Mouse (Mus musculus) T-cell, adult 2 months (primary cell): ENCODE data around the gene Cnot10.
"Not testable (repeated sequence)": the region's sequence is repeated elsewhere in the genome, so short reads cannot be mapped to it uniquely, and the experiment has no call there.

Source experiments
- DNase-seq: peaks from one replicate; pipeline ENCODE4 v3.0.0; 2022; ENCODE audit warnings: low spot score

The Cnot10 gene

DNA sequence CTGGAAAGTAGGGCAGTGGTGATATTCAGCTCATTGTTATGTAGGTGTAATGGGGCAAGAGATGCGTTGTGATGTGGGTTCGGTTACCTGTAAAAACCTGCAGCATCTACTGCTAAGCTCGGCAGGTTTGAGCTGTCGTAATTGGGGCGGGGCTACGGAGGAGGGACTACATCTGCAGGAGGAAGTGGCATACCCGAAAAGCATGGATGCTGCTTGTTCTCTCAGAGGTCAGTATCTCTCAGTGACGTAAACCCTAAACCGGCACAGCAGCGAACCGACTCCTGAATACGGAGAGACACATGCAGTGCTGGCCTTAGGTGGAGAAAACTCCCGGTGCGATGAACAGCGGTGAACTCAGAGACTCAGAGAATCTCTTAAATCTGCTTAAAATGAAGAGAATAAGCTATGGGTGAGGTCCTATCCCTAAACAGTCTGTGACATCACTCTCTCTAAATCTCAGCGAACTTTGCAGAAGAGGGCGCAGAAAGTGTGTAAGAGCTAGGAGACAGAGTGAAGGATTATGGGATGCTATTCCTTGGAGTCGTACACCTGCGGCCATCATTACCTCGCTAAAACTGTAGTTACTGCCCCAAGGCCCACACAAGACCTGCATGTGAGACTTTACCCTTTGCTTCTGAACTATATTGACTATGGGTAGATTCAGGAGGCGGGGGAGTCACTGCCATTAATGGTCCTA, 11.1 kb upstream of the Cnot10 start:
- peak; percentile 38 for DNase-seq

DNA sequence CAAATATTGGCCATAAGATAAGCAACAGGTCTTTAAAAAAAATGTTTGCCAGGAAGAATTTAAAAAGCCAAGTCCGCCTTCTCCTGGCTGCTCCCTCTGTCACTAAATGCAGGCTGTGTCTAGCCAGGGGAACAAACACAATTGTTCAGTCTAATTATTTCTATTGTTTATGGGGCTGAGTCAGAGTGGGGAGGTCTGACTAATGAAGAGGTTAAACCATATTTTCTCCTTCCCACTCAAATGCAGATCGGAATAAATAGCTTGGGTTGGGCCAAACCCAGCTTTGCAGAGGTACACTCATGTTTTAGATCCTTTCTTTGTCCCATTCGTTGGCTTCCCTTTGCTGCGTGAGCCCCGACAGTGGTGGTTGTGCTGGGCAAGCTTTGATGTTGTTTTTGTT, 9.4 kb upstream of the Cnot10 start:
- DNase-seq: no peak

DNA sequence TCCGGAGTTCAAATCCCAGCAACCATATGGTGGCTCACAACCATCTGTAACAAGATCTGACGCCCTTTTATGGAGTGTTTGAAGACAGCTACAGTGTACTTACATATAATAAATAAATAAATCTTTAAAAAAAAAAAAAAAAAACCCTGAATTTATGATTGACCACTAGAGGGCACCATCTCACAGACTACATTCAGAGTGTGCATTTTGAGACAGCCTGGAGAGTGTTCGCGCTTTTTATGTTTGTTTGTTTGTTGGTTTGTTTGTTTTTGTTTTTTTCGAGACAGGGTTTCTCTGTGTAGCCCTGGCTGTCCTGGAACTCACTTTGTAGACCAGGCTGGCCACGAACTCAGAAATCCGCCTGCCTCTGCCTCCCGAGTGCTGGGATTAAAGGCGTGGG, 8.5 kb upstream of the Cnot10 start:
- not testable (repeated sequence) for DNase-seq

DNA sequence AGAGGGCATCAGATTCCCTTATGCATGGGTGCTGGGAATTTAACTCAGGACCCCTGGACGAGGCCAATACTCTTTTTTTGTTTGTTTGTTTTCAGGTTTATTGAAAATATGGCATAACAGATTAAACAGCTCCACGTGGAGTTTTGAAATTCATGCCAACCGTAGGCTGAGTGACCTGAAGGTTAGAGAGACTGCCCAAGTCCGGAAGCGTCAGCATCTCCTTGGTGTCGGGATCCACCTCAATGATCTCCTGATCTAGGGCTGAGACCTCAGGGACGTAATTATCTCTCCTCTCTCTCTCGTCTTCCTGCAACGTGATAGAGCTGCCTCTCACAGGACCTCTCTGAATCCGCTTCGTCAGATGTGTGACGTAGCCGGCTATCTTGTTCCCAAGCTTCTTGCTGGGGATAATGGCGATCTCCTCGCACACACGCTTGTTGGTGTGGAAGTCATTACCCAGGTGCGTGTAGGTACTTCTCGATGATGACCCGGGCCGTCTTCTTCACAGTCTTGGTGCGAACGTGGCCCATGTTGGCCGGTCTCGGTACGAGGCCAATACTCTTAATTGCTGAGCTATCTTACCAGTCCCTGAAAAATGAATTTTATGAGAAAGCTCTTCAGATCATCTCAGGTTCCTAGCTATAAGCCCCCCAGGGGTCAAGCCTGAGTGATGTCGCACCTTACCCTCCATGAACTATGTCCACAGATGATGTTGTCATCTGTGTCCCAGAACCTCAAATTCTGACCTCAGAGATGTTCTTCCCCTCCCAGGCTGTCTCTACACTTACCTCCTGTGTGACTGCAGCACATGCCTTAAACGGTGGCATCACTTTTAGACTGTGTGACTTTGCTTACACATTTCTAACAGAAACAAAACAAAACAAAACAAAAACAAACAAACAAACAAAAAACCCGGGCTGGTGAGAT, 7.8 kb upstream of the Cnot10 start:
- no peak for DNase-seq

DNA sequence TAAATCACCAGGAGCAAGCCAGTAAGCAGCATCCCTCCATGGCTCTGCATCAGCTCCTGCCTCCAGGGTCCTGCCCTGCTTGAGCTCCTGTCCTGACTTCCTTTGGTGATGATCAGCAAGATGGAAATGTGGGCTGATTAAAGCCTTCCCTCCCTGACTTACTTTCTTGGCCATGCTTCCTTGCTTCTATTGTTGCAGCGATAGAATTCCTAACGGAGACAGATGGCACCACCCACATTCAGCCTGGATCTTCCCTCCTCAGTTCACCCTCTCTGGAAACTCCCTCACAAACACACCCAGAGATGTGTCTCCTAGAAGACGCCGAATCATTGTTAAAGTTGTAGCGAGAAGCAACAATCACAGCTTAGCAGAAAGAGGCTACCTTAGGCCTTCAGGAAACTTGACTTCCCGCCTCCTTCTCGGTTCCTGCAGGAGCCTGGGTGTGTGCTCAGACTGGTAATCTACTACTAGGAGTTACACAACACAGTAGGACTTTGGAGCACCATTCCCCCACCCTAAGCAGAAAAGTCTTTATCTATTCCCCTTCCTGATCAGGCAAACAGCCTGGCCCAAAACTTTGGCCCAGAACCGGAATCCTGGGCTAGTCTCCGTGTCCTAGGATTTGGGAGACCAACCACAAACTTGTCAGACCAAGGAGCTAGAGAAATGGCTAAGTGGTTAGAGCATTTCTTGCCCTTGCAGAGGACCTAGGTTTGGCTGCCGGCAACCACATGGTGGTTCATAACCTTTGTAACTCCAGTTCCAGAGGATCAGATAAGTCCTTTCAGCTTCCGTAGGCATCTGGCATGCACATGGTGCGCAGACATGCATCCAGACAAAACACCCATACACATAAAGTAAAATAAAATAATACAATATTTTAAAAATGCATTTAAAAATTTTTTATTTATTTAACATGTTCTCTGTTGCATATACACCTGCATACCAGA, 6.8 kb upstream of the Cnot10 start:
- no peak for DNase-seq

DNA sequence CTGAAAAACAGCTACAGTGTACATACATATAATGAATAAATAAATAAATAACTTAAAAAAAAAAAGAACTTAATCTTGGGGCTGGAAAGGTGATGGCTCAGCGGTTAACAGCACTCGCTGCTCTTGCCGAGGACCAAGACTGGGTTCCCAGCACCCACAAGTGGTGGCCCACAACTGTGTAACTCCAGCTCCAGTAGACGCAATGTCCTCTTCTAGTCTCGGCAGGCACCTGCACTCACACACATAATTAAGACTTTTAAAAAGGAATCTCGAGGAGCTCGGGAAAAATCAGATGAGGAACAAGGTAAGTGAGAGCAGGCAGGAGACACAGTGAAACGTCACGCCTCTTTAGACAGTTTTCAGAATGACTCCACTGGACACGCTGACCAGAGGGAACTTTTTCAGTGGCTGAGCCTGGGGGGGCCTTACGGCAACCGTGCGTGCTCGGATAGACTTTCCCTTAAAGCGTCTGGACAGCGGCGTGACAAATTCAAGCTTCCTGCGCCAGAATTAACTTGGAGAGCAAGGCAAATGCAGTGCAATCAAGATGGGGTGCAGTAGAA, 717 bp downstream of the Cnot10 start:
- no peak for DNase-seq

DNA sequence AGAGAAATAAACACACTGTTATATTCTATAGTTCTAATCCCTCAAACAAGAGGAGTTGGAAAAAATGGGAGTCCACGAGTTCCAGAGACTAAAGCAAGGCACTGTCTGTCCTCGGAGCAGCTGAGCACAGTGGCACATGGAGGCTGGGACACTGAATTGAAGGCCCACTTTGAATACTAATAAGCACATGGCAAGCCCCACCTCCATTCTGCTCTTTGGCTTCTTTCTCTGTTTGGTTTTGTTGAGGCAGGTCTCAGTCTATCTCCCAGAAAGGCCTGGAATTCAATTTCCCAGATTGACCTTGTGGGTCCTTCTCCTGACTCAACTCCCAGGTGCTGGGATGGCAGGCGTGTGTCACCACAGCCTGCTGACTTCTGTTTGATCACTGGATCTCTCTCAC, 3.2 kb downstream of the Cnot10 start:
- no peak for DNase-seq

DNA sequence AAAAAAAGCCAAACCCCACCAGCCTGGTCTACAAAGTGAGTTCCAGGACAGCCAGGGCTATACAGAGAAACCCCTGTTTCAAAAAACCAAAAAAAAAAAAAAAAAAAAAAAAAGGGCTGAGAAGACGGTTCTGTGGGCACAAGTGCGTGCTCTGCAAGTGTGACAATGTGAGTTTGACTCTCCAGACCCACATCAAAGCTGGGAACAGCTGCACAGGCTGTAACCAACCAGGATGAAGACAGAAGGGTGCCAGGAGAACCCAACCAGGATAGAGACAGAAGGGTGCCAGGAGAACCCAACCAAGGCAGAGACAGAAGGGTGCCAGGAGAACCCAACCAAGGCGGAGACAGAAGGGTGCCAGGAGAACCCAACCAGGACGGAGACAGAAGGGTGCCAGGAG, 3.8 kb downstream of the Cnot10 start:
- DNase-seq: no peak

DNA sequence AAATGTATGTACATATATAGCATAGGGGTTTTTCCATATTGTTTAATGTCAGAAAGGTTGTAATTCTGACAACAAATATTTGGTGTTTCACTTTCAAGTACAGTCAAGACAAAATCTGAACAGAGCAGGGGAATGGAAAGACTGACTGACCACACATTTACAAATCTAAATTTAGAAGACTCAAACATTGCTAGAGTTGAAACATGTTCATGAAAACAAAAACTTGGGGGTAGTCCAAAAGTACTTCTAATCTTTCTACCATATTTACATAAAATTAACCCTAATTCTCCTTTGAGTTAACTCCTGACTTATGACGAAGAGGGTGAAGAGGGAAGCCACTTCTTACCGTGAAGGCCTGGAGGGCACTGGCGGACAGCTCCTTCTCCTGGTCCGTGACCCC, 7.7 kb downstream of the Cnot10 start:
- DNase-seq: no peak

DNA sequence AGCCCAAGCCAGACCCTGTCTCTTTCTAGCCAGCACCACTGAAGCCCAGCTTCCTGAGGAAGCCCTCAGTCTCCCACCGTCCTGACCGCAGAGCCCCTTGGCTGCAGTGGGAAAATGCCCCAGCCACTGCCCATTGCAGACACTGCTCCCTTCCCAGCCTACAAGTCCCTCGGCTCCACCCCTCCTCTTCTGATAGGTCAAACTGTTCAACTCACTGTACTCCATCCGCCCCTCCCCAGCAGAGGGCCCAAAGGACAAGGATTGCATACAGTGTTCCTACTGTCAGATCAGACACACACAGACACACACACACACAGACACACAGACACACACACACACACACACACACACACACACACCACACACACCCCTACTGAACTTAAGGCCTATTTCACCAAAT, 13.3 kb downstream of the Cnot10 start:
- no peak for DNase-seq

DNA sequence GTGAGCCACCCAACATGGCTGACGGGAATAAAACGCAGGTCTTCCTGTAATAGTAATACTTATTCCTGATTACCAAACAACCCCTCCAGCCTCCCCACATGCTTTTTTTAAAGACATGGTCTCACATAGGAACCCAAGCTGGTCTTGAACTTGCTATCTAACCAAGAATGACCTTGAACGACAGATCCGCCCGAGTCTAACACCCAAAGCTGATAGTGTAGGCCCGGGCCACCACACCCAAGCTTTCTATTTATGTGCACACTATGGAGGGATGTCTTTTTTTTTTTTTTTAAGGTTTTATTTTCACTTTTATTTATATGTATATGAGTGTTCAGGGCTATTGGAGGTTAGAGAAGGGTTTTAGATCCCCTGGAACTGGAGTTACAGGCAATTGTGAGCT, 15.8 kb downstream of the Cnot10 start:
- no peak for DNase-seq

DNA sequence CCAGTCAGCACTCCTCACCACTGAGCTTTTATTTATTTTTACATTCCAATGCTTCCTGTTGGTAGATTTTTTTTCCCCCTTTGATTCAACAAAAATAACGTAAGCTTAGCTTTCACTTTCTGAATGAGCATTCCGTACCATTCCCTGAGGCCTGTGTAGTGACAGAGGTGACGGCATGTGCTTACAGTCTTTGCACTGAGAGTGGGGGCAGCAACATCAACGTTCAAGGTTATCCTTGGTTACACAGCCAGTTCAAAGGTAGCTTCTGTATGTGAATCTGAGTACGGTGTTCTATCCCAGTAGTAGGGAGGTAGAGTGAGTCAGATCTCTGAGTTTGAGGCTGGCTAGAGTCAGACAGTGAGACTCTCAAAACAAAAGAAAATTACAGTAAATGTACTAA, 18.8 kb downstream of the Cnot10 start:
- no peak for DNase-seq

DNA sequence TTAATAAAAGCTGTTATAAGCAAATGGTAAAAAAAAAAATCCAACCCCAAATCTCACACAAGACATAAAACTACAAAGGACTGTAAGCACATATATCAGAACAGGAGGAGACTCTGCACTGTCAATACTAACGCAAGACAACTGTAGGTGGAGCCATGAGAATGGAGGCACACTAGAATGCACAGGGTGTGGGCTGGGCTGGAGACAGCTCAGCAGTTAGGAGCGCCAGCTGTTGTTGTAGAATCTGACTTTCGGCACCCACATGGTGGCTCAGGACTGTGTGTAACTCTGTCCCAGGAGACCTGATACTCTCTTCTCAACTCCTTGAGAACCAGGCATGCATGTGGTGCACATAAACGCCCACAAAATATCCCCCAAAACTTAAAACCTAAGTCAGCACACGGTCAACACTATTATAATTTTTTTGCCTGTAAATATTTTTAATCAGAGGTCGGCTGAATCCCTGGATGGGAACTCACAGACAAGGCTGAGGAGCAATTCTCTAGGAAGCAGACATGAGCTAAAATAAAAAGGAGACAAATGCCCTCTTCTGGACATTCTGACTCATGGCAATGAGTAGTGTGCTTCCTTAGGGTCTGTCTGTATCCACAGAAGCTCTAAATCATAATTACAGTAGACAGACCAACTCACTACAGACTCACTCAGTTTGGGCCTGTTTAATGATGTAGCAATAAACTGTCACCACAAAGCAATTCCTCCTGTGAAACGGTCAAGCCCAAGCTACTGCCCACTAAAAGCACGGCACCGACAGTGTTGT, 25.6 kb downstream of the Cnot10 start:
- peak; percentile 39 for DNase-seq

DNA sequence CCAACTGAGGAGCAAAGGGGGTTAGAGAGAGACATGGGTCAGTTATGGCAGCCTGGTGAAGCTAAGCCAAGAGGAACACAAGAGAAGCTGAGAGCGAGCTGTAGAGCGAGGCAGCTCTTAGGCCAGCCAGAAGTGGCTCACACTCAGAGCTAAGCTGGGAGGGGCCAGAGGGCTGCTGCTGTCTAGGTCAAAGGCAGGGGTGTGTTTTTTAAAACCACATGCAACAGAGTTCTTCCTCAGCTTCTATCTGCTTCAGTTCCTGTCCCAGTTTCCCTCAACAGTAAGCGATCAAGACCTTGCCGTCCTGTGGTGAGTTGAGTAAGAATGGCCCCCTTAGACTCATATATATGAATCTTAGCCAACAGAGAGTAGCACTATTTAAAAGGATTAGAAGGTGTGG, 27.0 kb downstream of the Cnot10 start:
- DNase-seq: peak; percentile 56

DNA sequence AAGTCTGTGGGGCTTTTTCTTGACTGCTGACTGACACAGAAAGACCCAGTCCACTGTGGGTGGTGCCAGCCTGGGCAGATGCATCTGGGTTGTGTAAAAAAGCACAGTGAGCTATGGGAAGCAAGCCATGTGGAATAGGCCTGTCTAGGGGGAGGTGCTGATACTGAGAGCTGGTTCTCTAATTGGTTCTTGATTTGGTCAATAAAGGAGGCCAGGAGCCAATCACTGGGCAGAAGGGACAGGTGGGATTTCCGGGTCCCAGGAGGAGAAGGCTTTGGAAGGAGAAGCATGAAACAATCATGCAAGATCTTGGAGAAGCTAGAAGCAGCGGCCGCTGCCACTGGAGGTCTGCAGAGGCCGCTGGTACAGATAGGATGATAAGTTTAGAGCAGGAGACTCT, 27.4 kb downstream of the Cnot10 start:
- no peak for DNase-seq

DNA sequence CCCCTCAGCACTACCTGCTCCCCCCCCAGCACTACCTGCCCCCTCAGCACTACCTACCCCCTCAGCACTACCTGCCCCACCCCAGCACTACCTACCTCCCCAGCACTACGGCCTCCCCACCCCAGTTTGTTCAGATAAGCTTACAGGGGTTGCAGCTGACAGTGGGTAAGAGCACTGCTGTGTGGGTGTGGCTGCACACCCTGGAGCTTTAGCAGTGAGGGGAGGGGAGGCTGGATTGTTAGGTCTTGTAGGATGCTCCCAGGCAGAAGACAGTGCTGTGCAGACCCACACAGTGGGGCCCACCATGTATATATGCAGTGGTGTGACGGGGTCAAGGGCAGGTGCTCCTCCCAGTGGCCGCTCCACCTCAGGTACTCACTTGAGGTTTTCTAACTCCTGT, 29.7 kb downstream of the Cnot10 start:
- DNase-seq: no peak

DNA sequence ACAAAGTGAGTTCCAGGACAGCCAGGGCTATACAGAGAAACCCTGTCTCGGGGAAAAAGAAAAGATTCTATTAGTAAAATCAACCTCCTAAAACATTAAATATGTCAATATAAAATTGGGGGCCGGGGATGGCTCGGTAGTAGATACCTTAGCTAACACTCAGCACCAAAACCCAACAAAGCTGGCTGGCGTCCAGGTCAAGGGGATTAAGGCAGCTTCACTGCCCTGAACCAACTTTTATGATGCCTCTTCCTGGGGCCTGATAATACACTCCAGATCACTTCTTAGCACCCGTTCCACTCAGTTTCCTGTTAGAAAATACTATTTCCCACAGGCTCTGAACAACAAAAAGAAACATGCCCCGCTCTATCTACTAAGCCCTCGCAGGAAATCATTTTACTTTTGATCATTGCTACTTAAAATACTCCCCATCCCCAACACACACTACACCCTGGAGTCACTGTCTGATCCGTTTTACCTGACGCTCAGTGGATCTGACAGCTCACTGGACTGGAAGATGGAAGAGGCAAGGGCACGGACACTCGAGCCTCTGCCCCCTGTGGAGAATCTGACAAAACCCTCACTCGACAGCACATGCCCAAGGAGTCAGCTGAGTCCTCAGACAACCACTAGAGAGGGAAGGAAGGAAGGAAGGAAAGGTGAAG, 36.0 kb downstream of the Cnot10 start:
- peak; percentile 12 for DNase-seq

DNA sequence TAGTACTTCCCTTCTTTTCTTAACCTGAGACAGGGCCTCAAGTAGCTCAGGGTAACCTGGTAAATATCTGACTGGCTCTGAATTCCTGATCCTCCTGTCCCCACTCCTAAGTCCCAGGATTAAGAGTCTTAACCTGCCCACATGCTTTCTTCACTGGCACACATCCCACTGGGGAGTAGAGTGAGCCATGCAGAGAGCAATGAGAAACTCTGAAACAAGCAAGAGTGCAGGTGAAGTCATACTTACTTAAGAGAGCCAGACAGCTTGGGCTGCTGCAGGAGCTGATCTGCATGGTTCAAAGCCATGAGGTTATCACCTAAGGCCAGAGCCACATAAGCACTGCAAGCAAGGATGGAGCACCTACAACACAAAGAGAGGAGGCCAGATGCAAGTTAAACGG, 38.9 kb downstream of the Cnot10 start:
- no peak for DNase-seq

DNA sequence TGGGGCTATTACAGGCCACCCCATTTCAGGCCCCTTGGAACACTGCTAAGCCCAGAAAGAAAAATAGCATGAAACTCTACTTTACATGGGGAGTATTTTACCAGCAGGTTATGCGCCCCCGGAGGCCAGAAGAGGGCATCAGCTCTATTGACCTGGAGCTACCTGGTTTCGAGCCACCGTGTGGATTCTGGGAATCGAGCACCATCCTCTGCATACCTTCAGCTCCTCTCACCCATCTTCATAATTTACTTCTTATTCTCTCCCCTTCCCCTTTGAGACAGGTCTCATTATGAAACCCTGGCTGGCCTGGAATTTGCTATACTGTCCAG, 55.0 kb downstream of the Cnot10 start:
- no peak for DNase-seq

DNA sequence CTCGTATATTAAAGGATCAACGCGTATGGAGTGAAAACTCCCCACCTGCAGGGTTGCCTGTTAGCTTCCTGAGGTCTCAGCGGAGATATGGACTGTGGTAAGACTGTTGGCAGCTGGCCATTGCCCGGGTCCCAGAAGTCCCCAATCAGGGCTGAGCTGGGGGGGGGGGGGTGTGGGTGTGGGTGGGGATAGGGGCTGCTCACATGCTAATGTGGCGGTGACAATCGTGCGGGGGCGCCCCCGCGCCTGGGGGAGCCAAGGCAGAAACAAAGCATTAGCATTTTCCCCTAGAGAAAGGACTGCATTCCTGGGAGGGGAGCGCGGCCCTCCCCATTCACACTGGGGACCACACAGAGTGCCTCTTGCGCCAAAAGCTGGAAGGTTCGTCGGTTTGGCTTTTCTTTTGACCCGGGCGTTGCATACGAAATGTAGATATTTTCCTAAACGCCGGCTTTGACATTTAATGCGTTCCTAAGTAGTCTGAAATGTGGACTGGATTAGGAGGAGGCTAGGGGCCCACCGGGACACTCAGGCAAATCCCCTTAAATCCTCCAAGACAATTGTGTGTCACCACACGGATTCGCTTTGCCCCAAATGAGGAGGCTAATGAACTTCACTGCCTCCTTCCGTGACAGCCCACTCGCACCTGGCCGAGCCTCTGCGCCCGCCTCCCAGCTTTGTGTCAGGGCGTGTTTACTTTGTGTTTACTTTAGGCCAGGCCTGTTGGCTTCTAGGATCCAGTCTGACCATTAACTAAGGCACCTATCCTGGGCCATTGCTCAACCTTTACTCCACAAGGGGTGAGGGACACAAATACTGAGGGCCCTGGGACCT, 55.6 kb downstream of the Cnot10 start:
- DNase-seq: no peak
